Mouse (Mus musculus) forebrain, embryonic 10.5 days (tissue): ENCODE measurements around the gene Ccdc105. TPM values are rescaled to one million over a fixed set of nuclear protein-coding genes. Genes with fewer than 3 reads are reported as not detected.

ENCODE experiments used
- polyA plus RNA-seq: library from polyadenylated mRNA; unstranded; fragments of >200 nt; fragmentation: Nextera tagmentation; extraction: Ambion mirVana; gene quantifications from 2 replicates; pipeline ENCODE4 v1.2.1, GENCODE M21; 2016

Ccdc105 gene
- polyA plus RNA-seq, 1 experiment from 2014 or later, result 0.19 TPM

Other genes with a start within 250 kb of the Ccdc105 start
- not detected in 2 replicates for gene Olfr1358, start 235.6 kb downstream of the Ccdc105 start, polyA plus RNA-seq
- 33.0 and 33.3 TPM in 2 replicates for gene Ilvbl, start 178.7 kb downstream of the Ccdc105 start, polyA plus RNA-seq
- gene Syde1, start 161.1 kb downstream of the Ccdc105 start, polyA plus RNA-seq, result 13.3 and 14.8 TPM in 2 replicates
- not detected in 2 replicates for gene Olfr1357, start 135.0 kb downstream of the Ccdc105 start, polyA plus RNA-seq
- not detected in 2 replicates for gene Casp14, start 34.8 kb downstream of the Ccdc105 start, polyA plus RNA-seq
- gene Slc1a6, start 27.4 kb upstream of the Ccdc105 start, polyA plus RNA-seq, result 1.5 and 1.9 TPM in 2 replicates
- not detected in 2 replicates for gene Olfr1356, start 99.1 kb upstream of the Ccdc105 start, polyA plus RNA-seq
- not detected in 2 replicates for gene Olfr1355, start 122.5 kb upstream of the Ccdc105 start, polyA plus RNA-seq
- gene Olfr1354, start 160.1 kb upstream of the Ccdc105 start, polyA plus RNA-seq, result not detected in 2 replicates
- not detected in 2 replicates for gene Olfr8, start 197.6 kb upstream of the Ccdc105 start, polyA plus RNA-seq
- not detected in 2 replicates for gene Olfr1353, start 210.2 kb upstream of the Ccdc105 start, polyA plus RNA-seq
- not detected in 2 replicates for gene Olfr1352, start 228.0 kb upstream of the Ccdc105 start, polyA plus RNA-seq